Mouse (Mus musculus) regulatory T cell (primary cell): ENCODE measurements around the gene Sumo1.
"Not testable (repeated sequence)": the region's sequence is repeated elsewhere in the genome, so short reads cannot be mapped to it uniquely, and the experiment has no call there.

ENCODE experiments used
- in situ Hi-C: fragments of 300-600 bp; cut with MboI, MseI; formaldehyde crosslinking; loops from one replicate; pipeline ENCODE4 v1.15.1; 2025; ENCODE audit warnings: high pct_unique_total_duplicates

Sumo1 gene

DNA sequence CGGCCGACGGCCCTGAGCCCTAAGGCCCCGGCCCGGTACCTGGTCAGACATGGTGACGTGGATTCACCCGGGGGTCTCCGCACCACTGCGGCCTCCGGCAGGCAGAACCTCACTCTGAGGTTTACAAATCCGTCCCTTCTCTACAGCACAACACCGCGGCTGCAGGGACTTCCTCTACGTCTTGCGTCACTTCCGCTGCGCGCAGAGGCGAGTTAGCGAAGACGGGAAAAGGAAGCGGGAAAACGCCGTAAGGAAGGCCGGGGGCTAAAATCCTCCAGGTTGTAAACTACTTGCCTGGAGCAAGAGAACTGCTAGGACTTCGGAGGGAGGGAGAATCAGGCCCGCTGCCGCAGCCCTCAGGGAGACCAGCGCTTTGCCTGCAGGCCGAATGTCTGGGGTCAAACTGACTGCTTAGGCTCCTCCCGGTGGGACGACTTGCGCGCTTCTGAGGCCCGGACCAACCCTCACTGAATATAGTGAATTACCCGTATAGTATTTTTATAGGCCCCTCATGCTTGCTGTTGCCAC, at the start of gene Sumo1:
Gene Sumo1 (minus strand): TSS at position 194 of the 528 bp plus-strand sequence.
- in situ Hi-C loops: loop anchor here (10.0 to 25.0 kb wide), 2 partner anchors 1092 to 1246 kb away; partner anchors contain the start of gene Clk1

DNA sequence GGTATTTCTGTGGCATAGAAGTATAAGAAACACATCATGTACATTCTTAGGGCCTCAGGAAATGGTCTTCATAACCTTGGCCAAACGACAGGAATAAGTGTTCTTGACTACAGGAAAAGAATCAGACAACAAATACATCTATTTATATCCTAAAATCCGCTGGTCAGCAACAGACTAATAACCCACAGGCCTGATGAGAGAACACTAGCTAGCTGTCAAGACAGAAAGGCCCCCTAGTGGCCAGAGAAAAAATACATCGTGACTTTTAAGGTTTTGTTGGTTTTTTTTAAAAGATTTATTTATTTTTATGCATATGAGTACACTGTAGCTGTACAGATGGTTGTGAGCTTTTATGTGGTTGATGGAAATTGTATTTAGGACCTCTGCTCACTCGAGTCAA, 49.3 kb upstream of the Sumo1 start:
- in situ Hi-C loops: no loop called here

DNA sequence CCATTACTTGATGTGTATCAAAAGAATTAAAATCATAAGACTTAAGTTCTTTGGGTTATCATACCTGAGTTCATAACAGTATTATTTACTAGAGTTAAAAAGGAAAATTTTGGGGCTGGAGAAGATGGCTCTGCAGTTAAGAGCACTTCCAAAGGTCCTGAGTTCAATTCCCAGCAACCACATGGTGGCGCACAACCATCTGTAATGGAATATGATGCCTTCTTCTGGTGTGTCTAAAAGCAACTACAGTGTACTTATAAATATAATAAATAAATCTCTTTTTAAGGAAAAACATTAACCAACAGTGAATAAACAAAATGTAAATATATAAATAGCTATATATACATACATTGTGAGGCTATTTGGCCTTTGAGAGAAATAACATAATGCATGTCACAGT, 31.1 kb upstream of the Sumo1 start:
- in situ Hi-C loops: no loop called here

DNA sequence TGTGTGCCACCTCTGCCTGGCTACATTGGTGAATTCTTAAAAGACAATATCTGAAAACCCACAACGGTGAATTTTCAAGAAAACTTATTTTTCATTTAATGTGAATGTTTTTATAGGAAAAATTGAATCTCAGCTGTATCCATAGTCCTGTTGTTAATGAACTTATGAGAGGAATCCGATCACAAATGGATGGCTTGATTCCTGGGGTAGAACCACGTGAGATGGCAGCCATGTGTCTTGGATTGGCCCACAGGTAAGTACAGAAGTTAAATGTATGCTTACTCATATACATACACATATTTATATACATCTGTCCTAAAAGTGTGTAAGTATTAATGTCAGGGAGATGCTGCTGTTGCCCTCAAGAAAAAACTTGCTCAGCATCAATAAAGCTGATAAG, 27.6 kb upstream of the Sumo1 start:
- in situ Hi-C loops: no loop called here

DNA sequence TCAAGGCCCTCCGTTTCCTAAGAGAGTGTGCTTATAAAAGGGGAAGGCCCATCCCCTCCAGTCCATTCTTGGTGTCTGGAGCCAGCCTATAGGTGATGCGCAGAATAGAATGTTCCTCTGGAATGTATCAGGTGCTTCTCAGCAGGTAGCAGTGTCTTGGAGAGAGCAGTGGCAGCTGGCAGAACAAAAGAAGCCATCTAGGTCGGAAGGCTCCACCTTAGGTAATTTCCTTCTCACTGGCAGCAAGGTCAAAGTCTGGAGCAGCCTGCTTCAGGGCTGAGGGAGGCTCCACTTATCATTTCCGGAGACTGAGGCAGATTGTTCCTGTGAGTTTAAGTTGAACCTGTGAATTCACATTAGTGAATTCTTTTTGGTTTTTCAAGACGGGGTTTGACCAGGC, 27.1 kb upstream of the Sumo1 start:
- in situ Hi-C loops: no loop called here

DNA sequence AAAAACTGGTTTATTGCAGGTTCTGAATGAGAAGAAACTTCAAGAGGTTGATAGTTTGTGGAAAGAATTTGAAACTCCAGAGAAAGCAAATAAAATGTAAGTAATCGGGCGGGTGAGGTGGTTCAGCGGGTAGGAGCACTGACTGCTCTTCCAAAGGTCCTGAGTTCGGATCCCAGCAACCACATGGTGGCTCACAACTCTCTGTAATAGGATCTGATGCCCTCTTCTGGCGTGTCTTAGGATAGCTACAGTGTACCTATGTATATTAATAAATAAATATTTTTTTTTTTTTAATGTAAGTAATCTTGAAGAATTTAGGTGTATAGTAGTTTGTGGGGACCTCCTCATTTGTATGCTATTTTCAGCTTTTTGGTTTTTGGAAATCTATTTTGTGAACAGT, 19.8 kb upstream of the Sumo1 start:
- in situ Hi-C loops: no loop called here

DNA sequence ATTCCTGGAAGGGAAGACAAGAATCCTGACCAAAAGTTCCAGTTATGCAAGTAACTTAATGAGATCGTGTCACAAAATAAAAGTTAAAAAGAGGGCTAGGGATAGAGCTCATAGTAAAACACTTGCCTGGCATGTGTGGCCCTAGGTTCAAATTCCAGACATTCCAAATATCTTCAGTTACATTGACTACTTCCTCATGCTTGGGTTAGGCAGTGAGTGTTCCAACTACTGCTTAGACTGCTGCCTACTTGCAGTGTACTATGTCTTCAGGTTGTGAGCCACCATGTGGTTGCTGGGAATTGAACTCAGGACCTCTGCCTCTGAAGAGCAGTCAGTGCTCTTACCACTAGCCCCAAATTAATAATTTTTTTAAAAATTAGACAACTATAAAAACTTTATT, 16.9 kb upstream of the Sumo1 start:
- in situ Hi-C loops: no loop called here

DNA sequence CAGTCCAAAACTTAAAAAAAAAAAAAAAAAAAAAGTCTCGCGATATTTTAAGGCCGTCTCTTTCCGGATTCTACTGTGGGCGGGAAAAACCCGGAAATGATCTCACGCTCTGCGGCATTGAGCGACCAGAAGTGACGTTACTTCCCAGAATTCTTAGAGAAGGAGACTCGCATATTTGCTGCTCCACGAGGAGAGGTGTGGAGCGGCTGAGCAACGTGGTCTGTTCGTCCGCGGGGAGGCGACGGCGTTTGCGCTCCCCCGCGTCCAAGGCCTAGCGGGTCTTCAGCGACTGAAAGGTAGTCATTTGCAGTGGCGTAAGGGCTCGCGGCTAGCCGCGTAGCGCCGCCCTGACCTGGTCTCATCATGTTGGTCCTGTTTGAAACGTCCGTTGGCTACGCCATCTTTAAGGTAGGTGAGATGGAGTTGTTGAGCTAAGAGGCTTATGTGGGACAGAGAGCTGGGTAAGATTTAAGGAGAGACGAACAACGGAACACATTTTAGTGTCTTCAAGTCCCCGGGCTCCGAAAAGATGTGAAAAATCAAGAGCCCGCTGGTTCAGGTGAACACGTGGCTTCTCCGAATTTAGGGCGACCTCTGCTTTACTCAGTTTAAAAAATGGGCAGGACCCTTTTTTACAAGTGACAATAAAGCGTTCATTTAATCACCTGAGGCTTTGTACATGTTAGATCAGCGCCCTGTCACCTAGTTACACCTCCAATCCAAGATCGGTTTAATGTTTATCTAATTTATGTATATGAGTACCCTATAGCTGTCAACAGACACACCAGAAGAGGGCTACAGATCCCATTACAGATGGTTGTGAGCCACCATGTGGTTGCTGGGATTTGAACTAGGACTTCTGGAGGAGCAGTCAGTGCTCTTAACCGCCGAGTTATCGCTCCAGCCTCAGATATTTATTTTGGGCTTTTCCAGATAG, 14.5 kb upstream of the Sumo1 start, which contains the start of gene Nop58:
Gene Nop58 (plus strand): TSS at position 153 of the 937 bp plus-strand sequence.
- in situ Hi-C loops: no loop called here

DNA sequence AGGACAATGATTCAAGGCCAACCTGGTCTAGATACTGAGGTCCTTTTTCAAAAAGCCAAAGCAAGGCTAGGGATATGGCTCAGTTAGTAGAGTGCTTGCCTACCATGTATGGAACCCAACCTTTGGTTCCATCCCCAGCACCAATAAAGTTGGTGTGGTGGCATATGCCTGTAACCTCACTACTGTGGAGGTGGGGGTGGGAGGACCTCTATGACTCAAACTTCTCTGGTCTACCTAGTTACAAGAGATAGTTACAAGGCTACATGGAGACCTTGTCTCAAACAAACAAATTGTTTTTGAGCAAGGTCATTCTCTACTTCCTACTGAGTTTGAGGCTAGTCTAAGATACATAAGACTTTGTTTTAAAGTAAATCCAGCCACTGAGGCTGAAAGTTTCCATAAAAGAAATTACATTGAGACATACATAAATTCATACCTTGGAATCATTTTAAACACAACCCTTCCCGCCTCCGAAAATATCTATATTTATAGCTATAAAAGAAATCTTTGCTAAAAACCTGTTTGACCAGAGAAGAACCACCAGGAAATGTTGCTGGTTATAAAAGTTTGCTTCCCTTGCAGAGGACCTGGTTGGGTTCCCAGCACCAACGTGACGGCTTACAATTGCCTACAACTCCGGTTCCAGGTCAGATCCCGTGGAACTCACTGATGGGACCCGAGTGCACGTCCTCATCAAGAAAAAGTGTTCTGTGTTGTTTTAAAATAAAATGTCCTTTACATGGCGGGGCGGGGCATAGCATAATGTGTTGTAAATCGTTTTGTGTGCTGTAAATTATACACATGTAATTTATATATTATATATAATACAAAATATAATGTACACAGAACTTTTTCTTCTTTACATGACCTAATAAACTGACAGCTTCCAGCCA, 13.5 kb upstream of the Sumo1 start:
- in situ Hi-C loops: no loop called here

DNA sequence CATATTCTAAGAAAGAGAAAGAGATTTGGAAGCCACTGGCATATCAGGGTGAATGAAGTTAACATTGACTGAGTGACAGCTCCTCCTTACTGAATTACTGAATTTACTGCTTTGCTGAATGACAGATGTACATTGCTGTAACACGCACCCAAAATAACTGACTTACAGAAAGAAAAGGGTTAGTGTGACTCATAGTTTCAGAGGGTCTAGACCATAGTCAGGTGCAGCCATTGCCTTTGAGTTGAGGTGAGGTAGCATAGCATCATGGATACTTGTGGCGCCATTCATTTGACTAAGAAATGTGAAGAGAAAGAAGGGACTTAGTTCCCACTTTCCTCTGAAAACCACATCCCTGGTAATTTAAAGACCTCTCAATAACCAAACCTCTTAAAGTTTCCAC, 3.0 kb upstream of the Sumo1 start:
- in situ Hi-C loops: loop anchor here (10.0 to 25.0 kb wide), 2 partner anchors 1089 to 1249 kb away; partner anchors contain the start of gene Clk1

DNA sequence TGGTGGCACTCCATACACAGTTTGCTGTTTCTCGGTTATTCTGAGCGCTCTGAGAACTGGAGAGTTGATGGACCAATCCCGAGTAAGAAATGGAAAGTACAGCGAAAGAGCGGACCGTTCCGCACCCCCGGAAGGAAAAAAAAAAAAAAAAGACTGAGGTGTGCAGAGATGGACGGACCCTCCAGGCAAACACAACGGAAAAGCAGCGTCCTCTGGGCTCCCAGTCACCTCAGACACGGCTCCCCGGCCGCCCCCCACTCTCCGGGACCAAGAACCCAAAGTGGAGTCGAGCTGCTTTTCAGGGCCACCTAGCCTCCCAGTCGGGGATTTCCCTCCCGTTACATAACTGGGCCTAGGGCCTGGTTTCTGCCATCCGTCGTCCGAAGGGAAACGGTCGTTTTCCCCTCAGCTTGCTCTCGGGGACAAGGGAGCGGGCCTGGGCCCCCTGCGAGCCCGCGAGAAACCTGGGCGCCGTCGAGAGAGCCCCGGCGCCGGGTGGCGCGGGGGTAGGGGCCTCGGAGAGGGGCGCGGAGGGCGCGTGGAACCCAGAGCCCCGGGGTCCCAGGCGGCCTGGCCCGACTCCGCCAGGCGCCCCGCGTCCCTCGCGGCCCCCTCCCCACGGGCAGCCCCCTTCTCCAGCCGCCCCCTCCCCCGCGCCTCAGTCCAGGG, 538 bp downstream of the Sumo1 start:
- in situ Hi-C loops: loop anchor here (10.0 to 25.0 kb wide), 2 partner anchors 1092 to 1245 kb away; partner anchors contain the start of gene Clk1

DNA sequence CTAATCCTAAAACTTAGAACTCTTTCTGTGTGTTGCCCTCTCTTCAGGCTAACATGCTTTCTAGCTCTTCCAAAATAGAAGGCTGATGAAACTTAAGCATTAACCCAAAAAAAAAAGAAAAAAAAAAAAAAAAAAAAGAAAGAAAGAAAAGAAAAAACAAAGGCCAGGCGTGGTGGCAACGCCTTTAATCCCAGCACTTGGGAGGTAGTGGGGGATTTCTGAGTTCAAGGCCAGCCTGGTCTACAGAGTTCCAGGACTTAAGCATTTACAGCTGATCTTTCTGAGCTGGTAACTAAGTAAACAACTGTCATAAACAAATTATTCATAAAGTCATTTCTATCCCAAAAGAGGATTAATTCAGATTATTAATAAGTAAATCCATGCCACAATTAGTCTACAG, 1.8 kb downstream of the Sumo1 start:
- in situ Hi-C loops: loop anchor here (25.0 kb wide), 1 partner anchor 1093 kb away; no protein-coding TSS in a partner anchor

DNA sequence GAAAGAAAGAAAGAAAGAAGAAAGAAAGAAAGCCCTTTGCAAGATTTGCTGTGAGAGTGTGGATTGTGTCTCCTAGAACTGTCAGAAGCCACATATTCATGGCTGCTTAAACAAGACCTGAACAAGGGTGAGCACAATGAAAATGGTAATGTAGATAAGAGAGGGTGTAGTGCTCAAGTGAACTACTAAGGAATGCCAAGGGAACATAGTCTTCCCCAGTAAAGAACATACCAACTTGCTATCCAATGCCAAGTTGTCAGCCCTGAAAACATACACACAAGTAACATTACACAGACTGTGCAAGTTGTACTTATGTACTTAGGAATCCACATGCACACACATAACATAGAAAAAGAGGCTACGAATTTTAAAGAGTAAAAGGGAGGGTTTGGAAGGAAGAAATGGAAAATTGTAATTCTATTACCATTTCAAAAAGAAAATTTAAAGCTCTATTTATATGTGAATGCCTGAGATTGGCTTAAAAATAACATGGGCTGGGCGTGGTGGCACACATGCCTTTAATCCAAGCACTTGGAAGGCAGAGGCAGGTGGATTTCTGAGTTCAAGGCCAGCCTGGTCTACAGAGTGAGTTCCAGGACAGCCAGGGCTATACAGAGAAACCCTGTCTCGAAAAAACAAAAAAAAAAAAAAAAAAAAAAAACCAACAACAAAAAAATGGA, 7.0 kb downstream of the Sumo1 start:
- in situ Hi-C loops: loop anchor here (25.0 kb wide), 1 partner anchor 1099 kb away; no protein-coding TSS in a partner anchor

DNA sequence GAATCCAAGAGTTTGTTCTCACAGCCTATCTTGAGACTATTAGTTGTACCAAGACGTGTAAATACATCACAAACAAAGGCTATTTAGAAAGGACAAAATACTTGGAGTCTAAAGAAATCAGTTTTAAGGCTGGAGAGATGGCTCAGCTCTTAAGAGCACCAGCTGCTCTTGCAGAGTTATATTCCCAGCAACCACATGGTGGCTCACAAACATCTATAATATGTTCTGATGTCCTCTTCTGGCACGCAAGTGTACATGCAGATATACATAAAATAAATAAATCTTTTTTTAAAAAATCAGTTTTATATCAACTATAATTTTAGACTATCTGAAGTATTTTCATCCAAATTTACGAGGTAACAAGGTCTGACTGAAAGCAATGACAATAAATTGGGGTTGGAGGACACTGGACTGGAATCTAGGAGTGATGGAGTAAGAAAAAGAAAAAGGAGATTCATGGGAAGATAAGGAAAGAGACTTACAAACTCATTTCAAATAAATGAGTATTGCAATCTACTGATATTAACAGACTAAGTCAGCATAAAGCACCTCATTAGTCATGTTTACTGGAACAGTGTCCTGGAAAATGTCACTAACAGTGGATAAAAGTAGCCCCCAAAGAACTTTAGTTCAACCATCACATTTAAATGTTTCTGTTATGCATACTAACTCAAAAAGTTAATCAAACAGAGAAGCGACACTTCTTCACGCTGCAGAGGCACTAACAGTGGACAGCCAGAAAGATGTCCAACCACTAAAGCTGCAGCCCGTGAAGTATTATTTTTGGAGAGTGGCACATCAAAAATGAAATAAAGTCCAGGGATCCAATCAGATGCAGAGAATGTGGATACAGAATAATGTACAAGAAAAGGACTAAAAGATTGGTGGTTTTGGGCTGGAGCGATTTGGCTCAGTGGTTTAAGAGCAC, 14.1 kb downstream of the Sumo1 start:
- in situ Hi-C loops: loop anchor here (25.0 kb wide), 1 partner anchor 1106 kb away; no protein-coding TSS in a partner anchor

DNA sequence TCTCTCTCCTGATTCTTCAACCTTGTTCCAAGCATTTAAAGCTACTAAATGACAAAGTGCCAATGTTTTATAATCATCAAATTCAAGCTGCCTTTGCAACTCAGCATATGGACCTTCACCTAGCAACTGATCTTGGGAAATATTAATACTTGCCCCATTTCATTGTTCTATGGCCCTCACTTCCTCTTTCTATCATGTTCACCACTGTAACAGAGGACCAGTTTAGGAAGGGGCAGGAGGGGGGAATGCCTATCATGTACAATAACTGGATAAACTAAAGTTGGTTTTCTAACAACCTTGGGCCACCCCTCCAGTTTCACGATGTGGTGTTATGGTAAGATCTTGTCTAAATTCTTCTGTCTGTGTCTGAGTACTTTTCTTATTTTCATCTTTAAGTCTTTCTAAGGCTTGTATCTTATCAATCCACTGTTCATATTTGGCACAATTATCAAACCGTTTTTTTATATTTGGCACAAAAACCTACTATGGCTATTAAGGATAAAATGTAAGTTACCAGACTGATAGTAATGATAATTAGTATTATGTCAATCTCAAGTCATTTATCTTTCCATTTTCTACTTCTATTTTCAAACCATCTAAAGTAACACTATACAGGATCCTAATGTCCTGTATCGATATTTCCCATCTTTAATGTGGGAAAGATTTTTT, 17.3 kb downstream of the Sumo1 start:
- in situ Hi-C loops: loop anchor here (25.0 kb wide), 1 partner anchor 1109 kb away; no protein-coding TSS in a partner anchor

DNA sequence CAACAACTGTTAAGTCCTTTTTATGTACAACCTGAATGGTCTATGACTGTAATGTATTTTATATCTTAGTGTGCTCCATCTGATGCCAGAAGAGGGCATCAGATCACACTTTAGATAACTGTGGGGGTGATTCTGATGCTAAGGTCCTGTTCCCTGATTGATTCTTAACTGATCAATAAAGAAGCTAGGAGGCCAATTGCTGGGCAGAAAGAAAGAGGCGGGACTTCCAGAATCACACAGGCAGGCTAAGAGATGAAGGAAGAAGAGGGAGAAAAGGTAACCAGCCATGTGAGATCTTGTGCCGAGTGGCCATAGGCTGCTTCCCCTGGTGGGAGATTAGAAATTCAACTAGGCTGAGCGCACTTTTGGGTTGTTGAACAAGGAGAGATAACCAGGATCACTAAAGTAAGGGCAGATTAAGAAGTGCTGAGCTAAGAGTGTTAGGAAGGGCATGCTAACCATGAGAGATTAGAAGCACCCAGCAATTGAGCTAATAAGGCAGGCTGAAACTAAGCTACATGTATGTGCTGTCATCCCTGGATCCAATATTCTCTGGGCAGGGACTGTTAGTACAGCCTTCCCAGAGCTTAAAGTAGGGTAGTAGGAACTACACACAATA, 19.3 kb downstream of the Sumo1 start:
- in situ Hi-C loops: loop anchor here (25.0 kb wide), 1 partner anchor 1111 kb away; no protein-coding TSS in a partner anchor

DNA sequence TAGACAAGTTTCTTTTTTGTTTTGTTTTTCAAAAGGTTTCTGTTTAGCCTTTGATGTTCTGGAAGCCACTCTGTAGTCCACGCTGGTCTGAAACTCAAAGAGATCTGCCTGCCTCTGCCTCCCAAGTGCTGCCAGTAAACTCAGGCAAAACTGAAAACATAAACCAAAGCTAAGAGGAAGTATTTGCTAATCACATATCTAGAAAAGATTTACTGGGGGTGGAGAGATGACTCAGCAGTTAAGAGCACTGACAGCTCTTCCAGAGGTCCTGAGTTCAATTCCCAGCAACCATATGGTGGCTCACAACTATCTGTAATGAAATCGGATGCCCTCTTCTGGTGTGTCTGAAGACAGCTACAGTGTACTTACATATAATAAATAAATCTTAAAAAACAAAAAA, 24.1 kb downstream of the Sumo1 start:
- in situ Hi-C loops: not testable (repeated sequence)

DNA sequence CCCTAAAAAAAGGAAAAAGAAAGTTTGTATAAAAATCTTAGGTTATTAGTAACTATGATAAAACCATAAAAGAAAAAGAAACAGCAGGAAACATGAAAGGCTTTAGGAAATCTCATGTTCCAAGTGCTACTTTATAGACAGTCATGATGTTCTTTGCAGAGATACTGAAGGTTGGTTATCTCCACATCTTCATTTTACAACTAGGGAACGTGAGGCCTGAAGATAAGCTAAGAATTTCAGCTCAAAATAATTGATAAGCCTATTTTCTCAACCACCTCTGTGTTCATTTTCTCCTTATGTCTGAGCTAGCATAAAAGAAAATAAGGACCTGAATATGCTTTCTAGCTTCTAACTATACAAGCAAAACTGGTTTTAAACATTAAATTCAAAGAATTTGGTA, 28.1 kb downstream of the Sumo1 start:
- in situ Hi-C loops: no loop called here
